Mouse (Mus musculus): ENCODE data around the gene Nppa. TPM values are rescaled to one million over a fixed set of nuclear protein-coding genes. Genes with fewer than 3 reads are reported as not detected.

Gene Nppa
- polyA plus RNA-seq, 1 experiment = not detected

DNA sequence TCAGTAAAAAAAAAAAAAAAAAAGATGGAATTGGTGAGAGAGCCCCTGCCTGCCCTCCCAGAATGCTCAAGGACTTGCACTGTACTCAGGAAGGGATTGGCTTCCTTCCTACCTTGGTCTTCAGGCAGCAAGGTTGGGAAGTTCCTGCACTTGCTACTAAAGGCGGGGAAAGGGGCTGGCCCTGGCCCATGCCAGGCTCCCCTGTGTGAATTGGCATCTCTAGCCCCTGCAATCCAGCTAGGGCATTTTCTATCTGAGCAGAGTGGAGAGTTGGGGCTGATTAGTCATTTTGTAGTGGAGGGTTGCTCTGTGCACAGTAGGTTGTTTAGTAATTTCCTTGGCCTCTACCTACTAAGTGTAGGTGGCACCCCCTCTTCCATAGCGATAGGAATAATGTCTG lies 31.7 kb upstream of the Nppa start:
- Histone ChIP-seq H3K27me3 (ENCODE audit: control insufficient read depth, insufficient read depth, low read length) (no peaks in the 10 kb centered on the region), H3K4me1 (ENCODE audit: control insufficient read depth, insufficient read depth, low read length) (peaks cover 3% of the 10 kb centered on the region; the same call in 1 of the 2 replicates), H3K36me3 (ENCODE audit: control insufficient read depth, insufficient read depth, low read length) (no peaks in the 10 kb centered on the region), H3K4me3 (ENCODE audit: control insufficient read depth, low read depth, low read length) (no peak overlapping the region), H3K27ac (ENCODE audit: control insufficient read depth, insufficient read depth, low read depth, low read length) (no peak overlapping the region)
- TF ChIP-seq POLR2A (IDR thresholded peaks at IDR 0.05; ENCODE audit: control insufficient read depth, low read depth, low read length) (no peak), CTCF (IDR thresholded peaks at IDR 0.05; ENCODE audit: control insufficient read depth, insufficient read depth, insufficient replicate concordance, low read depth, low read length) (no peak)

DNA sequence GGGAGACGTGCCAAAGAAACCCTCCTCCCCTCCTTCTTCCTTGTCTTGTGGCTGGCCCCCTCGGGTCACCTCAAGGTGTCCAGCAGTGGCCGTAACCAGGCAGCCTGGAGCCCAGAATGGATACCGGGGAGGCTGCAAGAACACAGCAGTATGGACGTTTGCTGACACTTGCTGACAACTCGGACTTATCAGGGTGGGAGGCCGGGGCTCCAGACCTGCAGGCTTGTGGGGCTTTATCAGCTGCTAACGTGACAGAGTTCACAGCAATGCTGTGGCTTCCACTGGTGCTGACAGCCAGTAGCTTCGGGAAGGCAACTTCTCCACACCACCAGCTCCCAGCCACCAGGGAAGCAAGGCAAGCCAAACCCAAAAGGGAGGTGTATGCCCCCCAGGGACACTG lies 31.2 kb upstream of the Nppa start:
- H3K4me3 ChIP-seq (ENCODE audit: control insufficient read depth, low read depth, low read length) = no peak overlapping the region
- no peaks in the 10 kb centered on the region for H3K27me3 ChIP-seq (ENCODE audit: control insufficient read depth, insufficient read depth, low read length)
- no peaks in the 10 kb centered on the region for H3K4me1 ChIP-seq (ENCODE audit: control insufficient read depth, insufficient read depth, low read length)

DNA sequence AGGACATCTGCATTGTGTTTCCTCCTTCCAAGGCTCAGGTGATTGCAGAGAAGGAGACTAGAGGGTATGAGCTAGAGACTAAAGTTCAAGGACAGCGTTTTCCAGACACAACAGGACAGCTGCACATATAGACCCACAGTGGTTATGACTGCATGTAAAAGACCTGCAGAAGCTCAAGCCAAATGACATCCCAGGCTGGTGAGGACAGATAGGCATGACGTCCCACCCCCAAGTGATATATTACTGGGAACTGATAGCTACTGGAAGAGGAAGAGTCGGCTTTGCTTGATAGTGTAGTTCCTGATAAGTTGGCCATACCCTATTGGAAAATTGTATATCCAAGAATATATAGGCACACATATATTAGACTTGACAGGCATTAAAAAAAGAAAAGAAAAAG lies 24.3 kb upstream of the Nppa start:
- TF ChIP-seq POLR2A (IDR thresholded peaks at IDR 0.05; ENCODE audit: control insufficient read depth, low read depth, low read length) = no peak
- TF ChIP-seq CTCF (IDR thresholded peaks at IDR 0.05; ENCODE audit: control insufficient read depth, insufficient read depth, insufficient replicate concordance, low read depth, low read length) = no peak

More for the DNA sequence above, 31.2 kb upstream of the Nppa start:
- Histone ChIP-seq H3K36me3 (ENCODE audit: control insufficient read depth, insufficient read depth, low read length) (no peaks in the 10 kb centered on the region), H3K27ac (ENCODE audit: control insufficient read depth, insufficient read depth, low read depth, low read length) (no peak overlapping the region)
- TF ChIP-seq CTCF (IDR thresholded peaks at IDR 0.05; ENCODE audit: control insufficient read depth, insufficient read depth, insufficient replicate concordance, low read depth, low read length) (no peak), POLR2A (IDR thresholded peaks at IDR 0.05; ENCODE audit: control insufficient read depth, low read depth, low read length) (no peak)

DNA sequence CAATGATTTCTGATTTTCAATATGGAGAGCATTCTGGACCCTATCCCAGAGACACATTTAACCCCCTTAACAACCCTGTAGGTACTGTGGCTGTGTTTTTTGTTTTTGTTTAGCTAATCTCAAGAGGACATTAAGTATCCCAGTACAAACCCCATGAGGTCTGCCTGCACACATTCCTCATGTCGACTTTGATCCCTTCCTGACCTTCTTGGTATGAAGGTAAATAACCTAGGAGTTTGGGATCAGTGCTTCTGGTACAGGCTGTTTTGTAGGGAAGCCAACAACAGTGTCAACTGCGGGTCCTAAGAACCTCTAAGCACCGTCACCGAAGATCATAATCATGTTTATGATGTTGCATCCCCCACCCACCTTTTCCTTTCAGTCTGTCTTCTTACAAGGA lies 22.8 kb upstream of the Nppa start:
- Histone ChIP-seq H3K4me3 (ENCODE audit: control insufficient read depth, low read depth, low read length) (no peak overlapping the region), H3K27me3 (ENCODE audit: control insufficient read depth, insufficient read depth, low read length) (no peaks in the 10 kb centered on the region), H3K36me3 (ENCODE audit: control insufficient read depth, insufficient read depth, low read length) (no peaks in the 10 kb centered on the region), H3K27ac (ENCODE audit: control insufficient read depth, insufficient read depth, low read depth, low read length) (no peak overlapping the region), H3K4me1 (ENCODE audit: control insufficient read depth, insufficient read depth, low read length) (no peaks in the 10 kb centered on the region)
- TF ChIP-seq POLR2A (IDR thresholded peaks at IDR 0.05; ENCODE audit: control insufficient read depth, low read depth, low read length) (no peak), CTCF (IDR thresholded peaks at IDR 0.05; ENCODE audit: control insufficient read depth, insufficient read depth, insufficient replicate concordance, low read depth, low read length) (no peak)

More for the DNA sequence above, 24.3 kb upstream of the Nppa start:
- Histone ChIP-seq H3K4me1 (ENCODE audit: control insufficient read depth, insufficient read depth, low read length) (no peaks in the 10 kb centered on the region), H3K36me3 (ENCODE audit: control insufficient read depth, insufficient read depth, low read length) (no peaks in the 10 kb centered on the region), H3K4me3 (ENCODE audit: control insufficient read depth, low read depth, low read length) (no peak overlapping the region), H3K27me3 (ENCODE audit: control insufficient read depth, insufficient read depth, low read length) (no peaks in the 10 kb centered on the region), H3K27ac (ENCODE audit: control insufficient read depth, insufficient read depth, low read depth, low read length) (no peak overlapping the region)

DNA sequence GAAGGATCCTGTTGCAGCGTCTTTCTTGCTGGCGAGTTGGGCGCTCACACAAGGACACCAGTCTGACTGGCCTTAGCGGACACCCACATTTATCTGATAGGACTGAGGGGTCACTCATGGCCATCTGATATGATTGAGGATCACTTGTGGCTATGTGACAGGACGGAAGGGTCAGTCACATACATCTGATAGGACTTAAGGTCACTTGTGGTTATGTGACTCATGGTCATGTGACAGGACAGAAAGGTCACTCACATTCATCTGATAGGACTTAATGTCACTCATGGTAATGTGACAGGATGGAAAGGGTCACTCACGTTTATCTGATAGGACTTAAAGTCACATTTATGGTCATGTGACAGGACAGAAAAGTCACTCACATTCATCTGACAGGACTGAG lies 22.1 kb upstream of the Nppa start:
- Histone ChIP-seq H3K36me3 (ENCODE audit: control insufficient read depth, insufficient read depth, low read length) (no peaks in the 10 kb centered on the region), H3K4me1 (ENCODE audit: control insufficient read depth, insufficient read depth, low read length) (no peaks in the 10 kb centered on the region), H3K4me3 (ENCODE audit: control insufficient read depth, low read depth, low read length) (no peak overlapping the region), H3K27me3 (ENCODE audit: control insufficient read depth, insufficient read depth, low read length) (no peaks in the 10 kb centered on the region), H3K27ac (ENCODE audit: control insufficient read depth, insufficient read depth, low read depth, low read length) (no peak overlapping the region)
- TF ChIP-seq CTCF (IDR thresholded peaks at IDR 0.05; ENCODE audit: control insufficient read depth, insufficient read depth, insufficient replicate concordance, low read depth, low read length) (no peak), POLR2A (IDR thresholded peaks at IDR 0.05; ENCODE audit: control insufficient read depth, low read depth, low read length) (no peak)

DNA sequence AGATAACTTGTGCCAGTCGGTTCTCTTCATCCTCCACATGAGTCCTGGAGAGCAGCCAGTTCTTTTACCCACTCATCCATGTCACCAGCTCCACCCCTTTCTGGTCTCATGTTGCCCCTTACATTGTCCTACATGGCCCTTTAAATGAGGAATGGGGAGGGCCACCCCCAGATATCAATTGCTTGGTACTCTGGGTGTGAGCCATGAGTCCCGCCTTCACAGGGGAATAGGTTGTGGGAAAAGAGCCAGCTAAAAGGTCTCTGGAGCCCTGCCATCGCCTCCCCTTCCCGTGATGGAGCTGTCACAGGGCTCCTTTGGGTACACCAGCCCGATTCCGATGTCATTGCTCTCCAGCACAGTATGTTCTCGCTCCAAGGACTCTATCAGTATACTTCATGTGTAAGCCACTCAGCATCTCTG lies 21.1 kb upstream of the Nppa start:
- Histone ChIP-seq H3K4me1 (ENCODE audit: control insufficient read depth, insufficient read depth, low read length) (no peaks in the 10 kb centered on the region), H3K36me3 (ENCODE audit: control insufficient read depth, insufficient read depth, low read length) (no peaks in the 10 kb centered on the region), H3K27me3 (ENCODE audit: control insufficient read depth, insufficient read depth, low read length) (no peaks in the 10 kb centered on the region), H3K27ac (ENCODE audit: control insufficient read depth, insufficient read depth, low read depth, low read length) (no peak overlapping the region), H3K4me3 (ENCODE audit: control insufficient read depth, low read depth, low read length) (no peak overlapping the region)
- no peak for TF ChIP-seq POLR2A (IDR thresholded peaks at IDR 0.05; ENCODE audit: control insufficient read depth, low read depth, low read length)
- no peak for TF ChIP-seq CTCF (IDR thresholded peaks at IDR 0.05; ENCODE audit: control insufficient read depth, insufficient read depth, insufficient replicate concordance, low read depth, low read length)

DNA sequence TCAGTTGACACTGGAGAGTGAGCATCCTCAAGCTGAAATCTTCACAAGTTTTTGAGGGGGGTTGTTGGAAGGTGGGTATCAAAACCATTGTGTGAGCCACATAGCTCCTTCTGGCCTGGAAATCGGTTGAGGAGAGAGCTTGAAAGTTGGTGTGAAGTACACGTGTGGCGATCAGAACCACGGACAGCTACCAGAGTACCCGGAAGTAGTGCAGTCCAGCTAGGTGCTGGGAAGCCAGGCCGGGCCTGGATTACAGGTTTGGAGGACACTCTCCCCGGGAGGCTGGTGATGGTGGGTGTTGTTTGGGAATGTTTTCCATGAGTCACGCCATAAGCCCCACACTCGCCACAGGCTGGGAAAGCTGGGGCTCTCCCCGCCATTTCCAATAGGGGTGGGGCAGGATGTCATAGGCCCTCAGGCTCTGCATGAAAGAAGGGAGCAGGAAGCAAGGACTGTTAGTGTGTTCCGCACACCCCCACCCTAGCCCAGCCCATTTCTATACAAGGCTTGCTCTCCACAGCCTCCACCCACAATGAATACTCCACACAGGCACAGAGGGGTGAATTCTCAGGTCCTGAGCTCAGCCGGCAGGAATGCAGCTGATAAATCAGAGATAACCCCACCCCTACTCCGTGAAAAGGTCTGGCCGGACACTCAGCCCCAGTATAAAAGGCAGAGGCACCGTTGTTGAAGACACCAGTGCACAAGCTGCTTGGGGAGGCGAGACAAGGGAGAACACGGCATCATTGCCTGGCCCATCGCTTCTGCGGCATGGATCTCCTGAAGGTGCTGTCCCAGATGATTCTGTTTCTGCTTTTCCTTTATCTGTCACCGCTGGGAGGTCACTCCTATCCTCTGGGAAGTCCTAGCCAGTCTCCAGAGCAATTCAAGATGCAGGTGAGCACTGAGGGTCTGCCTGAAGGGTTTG lies 15.1 kb upstream of the Nppa start, which contains the start of gene Nppb:
Nppb (plus strand) TSS at position 584 of the 928 bp plus-strand sequence.
- peaks cover 4% of the 10 kb centered on the region for H3K4me1 ChIP-seq (ENCODE audit: control insufficient read depth, insufficient read depth, low read length)
- H3K4me3 ChIP-seq (ENCODE audit: control insufficient read depth, low read depth, low read length) = no peak within 1 kb of the TSS
- H3K27ac ChIP-seq (ENCODE audit: control insufficient read depth, insufficient read depth, low read depth, low read length) = no peak within 1 kb of the TSS
- TF ChIP-seq POLR2A (IDR thresholded peaks at IDR 0.05; ENCODE audit: control insufficient read depth, low read depth, low read length) (no peak), CTCF (IDR thresholded peaks at IDR 0.05; ENCODE audit: control insufficient read depth, insufficient read depth, insufficient replicate concordance, low read depth, low read length) (no peak)
- H3K27me3 ChIP-seq (ENCODE audit: control insufficient read depth, insufficient read depth, low read length) = no peaks in the 10 kb centered on the region
- no peaks in the 10 kb centered on the region for H3K36me3 ChIP-seq (ENCODE audit: control insufficient read depth, insufficient read depth, low read length)
